Mouse (Mus musculus): Measurements from ENCODE around the gene Tspan10. TPM values are rescaled to one million over a fixed set of nuclear protein-coding genes. Genes with fewer than 3 reads are reported as not detected.

Tspan10 gene
- total and polyA plus RNA-seq, 2 experiments from 2014 or later = 0.08 TPM; not detected in 1

DNA sequence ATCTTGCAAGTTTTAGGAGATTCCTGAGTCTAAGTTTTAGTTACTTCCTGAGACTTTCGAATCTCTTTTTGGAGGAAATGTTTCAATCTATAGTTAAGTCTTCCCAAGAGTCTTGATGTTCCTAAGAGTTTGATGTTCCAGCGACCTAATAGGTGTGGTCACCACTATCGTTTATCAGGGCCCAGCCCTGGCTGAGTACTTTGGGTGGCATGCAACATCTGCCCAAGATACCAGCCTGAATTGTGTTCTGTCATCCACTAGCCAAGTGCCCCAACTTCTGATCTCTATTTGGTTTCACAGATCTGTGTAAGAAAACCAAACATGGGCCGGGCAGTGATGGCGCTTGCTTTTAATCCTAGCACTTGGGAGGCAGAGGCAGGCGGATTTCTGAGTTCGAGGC is 13.0 kb downstream of the Tspan10 start:
- WGBS = 93% methylated on average over 7 of the region's 7 CpGs
- Histone ChIP-seq H3K4me3 (ENCODE audit: low read depth, low read length) (no peak overlapping the region), H3K27me3 (ENCODE audit: control insufficient read depth, insufficient read depth, low read length) (no peaks in the 10 kb centered on the region), H3K4me2 (ENCODE audit: low read depth, low read length) (no peak overlapping the region), H3K36me3 (replicated peaks; ENCODE audit: control insufficient read depth, insufficient read depth, low read length) (no peaks in the 10 kb centered on the region), H3K27ac (ENCODE audit: low read depth) (no peak overlapping the region), H3K9me3 (replicated peaks; ENCODE audit: control insufficient read depth, low read length) (no peaks in the 10 kb centered on the region), H3K4me1 (ENCODE audit: control insufficient read depth, insufficient read depth) (peaks cover 7% of the 10 kb centered on the region), H3K9ac (replicated peaks; ENCODE audit: low read depth, low read length) (no peak overlapping the region)
- TF ChIP-seq CTCF (IDR thresholded peaks at IDR 0.05; ENCODE audit: low read depth) (no peak), EP300 (IDR thresholded peaks at IDR 0.05; ENCODE audit: low read depth) (no peak)
- ATAC-seq (ENCODE audit: insufficient read depth, low read depth) (no peak), DNase-seq (ENCODE audit: low spot score) (no peak)

DNA sequence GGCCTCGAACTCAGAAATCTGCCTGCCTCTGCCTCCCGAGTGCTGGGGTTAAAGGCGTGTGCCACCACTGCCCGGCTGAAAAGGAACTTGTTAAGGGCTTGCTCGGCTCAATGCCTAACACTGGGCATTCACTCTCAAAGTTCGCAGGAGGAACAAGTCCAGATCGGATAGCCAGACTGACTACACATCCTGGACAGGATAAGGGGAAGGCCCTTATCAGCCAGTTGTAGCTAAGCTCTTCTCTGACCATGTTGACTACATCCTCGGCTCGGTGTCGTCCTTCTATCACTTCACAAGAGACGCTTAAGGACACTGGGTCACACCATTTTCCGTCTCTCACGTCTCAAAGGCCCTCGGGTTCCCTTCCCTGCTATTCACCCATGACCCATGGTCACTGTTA is 14.9 kb downstream of the Tspan10 start:
- H3K4me2 ChIP-seq (ENCODE audit: low read depth, low read length) = peak overlapping the region; percentile 97
- H3K9ac ChIP-seq (replicated peaks; ENCODE audit: low read depth, low read length) = peak overlapping the region; percentile 73
- H3K4me1 ChIP-seq (ENCODE audit: control insufficient read depth, insufficient read depth) = peaks cover 7% of the 10 kb centered on the region
- no peaks in the 10 kb centered on the region for H3K9me3 ChIP-seq (replicated peaks; ENCODE audit: control insufficient read depth, low read length)
- no peaks in the 10 kb centered on the region for H3K27me3 ChIP-seq (ENCODE audit: control insufficient read depth, insufficient read depth, low read length)
- peak overlapping the region; percentile 88 for H3K27ac ChIP-seq (ENCODE audit: low read depth)
- peak; percentile 37 for DNase-seq (ENCODE audit: low spot score)
- ATAC-seq (ENCODE audit: insufficient read depth, low read depth) = 0 out of 2 replicates have a peak, but pooled peaks have one; percentile 7
- peaks cover 17% of the 10 kb centered on the region for H3K36me3 ChIP-seq (replicated peaks; ENCODE audit: control insufficient read depth, insufficient read depth, low read length)
- 14% methylated on average over 14 of the region's 14 CpGs for WGBS
- TF ChIP-seq EP300 (IDR thresholded peaks at IDR 0.05; ENCODE audit: low read depth) (no peak), CTCF (IDR thresholded peaks at IDR 0.05; ENCODE audit: low read depth) (no peak)
- peak overlapping the region; percentile 81 for H3K4me3 ChIP-seq (ENCODE audit: low read depth, low read length)

DNA sequence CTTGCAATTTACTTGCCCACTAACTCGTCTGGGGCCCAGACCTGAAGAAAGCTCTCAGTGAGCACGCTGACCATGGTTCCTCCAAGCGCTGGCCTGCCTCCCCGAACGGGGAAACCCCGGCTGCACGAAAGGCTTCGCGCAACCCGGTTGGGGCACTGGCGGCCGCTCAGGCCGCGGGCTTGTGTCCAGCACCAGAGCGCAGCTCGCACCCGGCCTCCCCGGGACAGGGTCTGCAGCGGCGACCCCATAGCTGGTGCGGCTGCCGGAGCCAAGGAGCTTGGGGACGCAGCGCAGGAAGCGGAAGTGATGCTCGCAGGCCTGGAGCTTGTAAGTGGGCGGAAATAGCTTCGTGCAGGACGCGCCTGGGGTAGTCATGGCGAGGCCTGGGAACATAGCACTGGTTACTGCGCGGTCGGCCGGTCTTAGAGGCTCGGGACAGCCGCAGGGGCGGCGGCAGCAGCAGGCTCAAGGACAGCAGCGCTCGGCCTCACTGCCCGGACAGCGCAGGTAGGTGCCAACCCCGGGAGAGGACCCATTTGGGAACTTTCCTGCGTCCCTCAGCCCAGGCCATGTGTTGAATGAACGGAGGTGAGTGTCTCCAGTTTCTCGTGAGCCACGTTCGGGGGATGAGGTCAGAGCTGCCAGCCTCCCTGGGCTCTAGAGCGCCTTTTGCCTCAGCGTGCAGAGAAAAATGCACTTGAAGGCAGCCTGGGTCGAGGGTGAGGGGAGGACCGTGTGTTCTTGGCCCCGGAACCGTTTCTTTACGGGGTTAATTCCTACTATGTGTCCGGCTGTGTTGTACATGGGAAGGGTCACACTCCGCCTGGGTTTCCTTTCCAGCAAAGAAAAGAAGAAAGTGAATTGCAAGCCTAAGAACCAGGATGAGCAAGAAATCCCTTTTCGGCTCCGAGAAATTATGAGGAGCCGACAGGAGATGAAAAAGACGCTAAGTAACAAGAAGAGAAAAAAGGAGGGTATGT is 15.6 kb downstream of the Tspan10 start, which contains the start of the genes Oxld1 and Ccdc137:
TSS of gene Oxld1 (minus strand) at position 297 of the 980 bp plus-strand sequence.
TSS of gene Ccdc137 (plus strand) at position 344 of the 980 bp plus-strand sequence.
- DNase-seq (ENCODE audit: low spot score) (peak; percentile 93), ATAC-seq (ENCODE audit: insufficient read depth, low read depth) (peak; percentile 92)
- Histone ChIP-seq H3K27me3 (ENCODE audit: control insufficient read depth, insufficient read depth, low read length) (no peaks in the 10 kb centered on the region), H3K9ac (replicated peaks; ENCODE audit: low read depth, low read length) (peak within 1 kb of the TSS; percentile 73), H3K27ac (ENCODE audit: low read depth) (peak within 1 kb of the TSS; percentile 88), H3K4me2 (ENCODE audit: low read depth, low read length) (peak within 1 kb of the TSS; percentile 97), H3K9me3 (replicated peaks; ENCODE audit: control insufficient read depth, low read length) (no peaks in the 10 kb centered on the region), H3K36me3 (replicated peaks; ENCODE audit: control insufficient read depth, insufficient read depth, low read length) (peaks cover 22% of the 10 kb centered on the region), H3K4me3 (ENCODE audit: low read depth, low read length) (peak within 1 kb of the TSS; percentile 81), H3K4me1 (ENCODE audit: control insufficient read depth, insufficient read depth) (peaks cover 7% of the 10 kb centered on the region)
- no peak for TF ChIP-seq EP300 (IDR thresholded peaks at IDR 0.05; ENCODE audit: low read depth)
- no peak for TF ChIP-seq CTCF (IDR thresholded peaks at IDR 0.05; ENCODE audit: low read depth)
- WGBS = 4% methylated on average over 62 of the region's 62 CpGs

DNA sequence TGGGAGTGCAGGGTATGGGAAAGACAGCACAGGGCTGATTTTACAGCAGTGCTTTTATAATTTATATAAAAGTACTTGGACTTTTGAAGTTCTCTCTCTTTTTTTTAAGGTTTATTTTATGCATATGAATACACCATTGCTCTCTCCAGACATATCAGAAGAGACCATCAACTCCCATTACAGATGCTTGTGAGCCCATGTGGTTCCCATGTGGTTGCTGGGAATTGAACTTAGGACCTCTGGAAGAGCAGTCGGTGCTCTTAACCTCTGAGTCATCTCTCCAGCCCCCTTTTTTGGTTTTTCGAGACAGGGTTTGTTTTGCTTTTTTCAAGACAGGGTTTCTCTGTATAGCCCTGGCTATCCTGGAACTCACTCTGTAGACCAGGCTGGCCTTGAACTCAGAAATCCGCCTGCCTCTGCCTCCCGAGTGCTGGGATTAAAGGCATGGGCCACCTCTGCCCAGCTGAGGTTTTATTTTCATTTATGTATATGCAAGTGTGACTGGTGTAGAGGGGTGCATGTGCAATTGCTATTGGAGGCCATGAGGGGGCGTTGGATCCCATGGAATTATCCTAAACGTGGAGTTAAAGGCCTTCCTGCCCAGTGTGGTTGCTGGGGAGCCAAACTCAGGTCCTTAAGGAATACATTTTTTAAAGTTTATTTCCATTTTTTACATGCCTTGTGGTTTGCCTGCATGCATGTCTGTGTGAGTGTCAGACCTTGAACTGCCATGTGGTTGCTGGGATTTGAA is 16.6 kb downstream of the Tspan10 start:
- peak overlapping the region; percentile 73 for H3K9ac ChIP-seq (replicated peaks; ENCODE audit: low read depth, low read length)
- H3K4me1 ChIP-seq (ENCODE audit: control insufficient read depth, insufficient read depth) = peaks cover 7% of the 10 kb centered on the region
- no peak for ATAC-seq (ENCODE audit: insufficient read depth, low read depth)
- no peak for DNase-seq (ENCODE audit: low spot score)
- TF ChIP-seq EP300 (IDR thresholded peaks at IDR 0.05; ENCODE audit: low read depth) (no peak), CTCF (IDR thresholded peaks at IDR 0.05; ENCODE audit: low read depth) (no peak)
- peaks cover 29% of the 10 kb centered on the region for H3K36me3 ChIP-seq (replicated peaks; ENCODE audit: control insufficient read depth, insufficient read depth, low read length)
- peak overlapping the region; percentile 81 for H3K4me3 ChIP-seq (ENCODE audit: low read depth, low read length)
- peak overlapping the region; percentile 97 for H3K4me2 ChIP-seq (ENCODE audit: low read depth, low read length)
- no peaks in the 10 kb centered on the region for H3K9me3 ChIP-seq (replicated peaks; ENCODE audit: control insufficient read depth, low read length)
- no peaks in the 10 kb centered on the region for H3K27me3 ChIP-seq (ENCODE audit: control insufficient read depth, insufficient read depth, low read length)
- 61% methylated on average over 6 of the region's 6 CpGs for WGBS
- no peak overlapping the region for H3K27ac ChIP-seq (ENCODE audit: low read depth)

DNA sequence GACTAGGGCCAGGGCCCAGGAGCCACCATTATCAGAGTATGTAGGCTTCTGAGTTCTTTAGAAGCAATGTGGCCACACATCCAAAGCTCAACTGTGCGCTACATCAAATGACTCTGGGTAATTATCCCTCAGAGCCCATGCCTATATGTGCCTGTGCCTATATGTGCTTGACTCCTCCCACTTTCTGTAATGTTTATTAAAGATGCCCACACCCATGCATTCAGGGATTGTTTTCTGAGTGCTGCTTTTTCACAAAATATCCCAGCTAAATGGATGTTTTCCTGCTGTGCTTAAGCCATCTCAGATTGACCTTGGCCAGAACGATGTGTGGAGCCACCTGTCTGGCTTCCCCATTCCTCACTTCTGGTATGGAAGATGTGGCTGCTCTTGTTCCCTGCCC is 21.1 kb downstream of the Tspan10 start:
- Histone ChIP-seq H3K36me3 (replicated peaks; ENCODE audit: control insufficient read depth, insufficient read depth, low read length) (peaks cover 29% of the 10 kb centered on the region), H3K4me1 (ENCODE audit: control insufficient read depth, insufficient read depth) (peaks cover 18% of the 10 kb centered on the region), H3K9me3 (replicated peaks; ENCODE audit: control insufficient read depth, low read length) (no peaks in the 10 kb centered on the region), H3K4me3 (ENCODE audit: low read depth, low read length) (no peak overlapping the region), H3K9ac (replicated peaks; ENCODE audit: low read depth, low read length) (no peak overlapping the region), H3K4me2 (ENCODE audit: low read depth, low read length) (no peak overlapping the region), H3K27me3 (ENCODE audit: control insufficient read depth, insufficient read depth, low read length) (no peaks in the 10 kb centered on the region), H3K27ac (ENCODE audit: low read depth) (no peak overlapping the region)
- WGBS = 80% methylated on average over 2 of the region's 2 CpGs
- ATAC-seq (ENCODE audit: insufficient read depth, low read depth) = no peak
- no peak for DNase-seq (ENCODE audit: low spot score)
- TF ChIP-seq EP300 (IDR thresholded peaks at IDR 0.05; ENCODE audit: low read depth) (no peak), CTCF (IDR thresholded peaks at IDR 0.05; ENCODE audit: low read depth) (no peak)
